Mouse (Mus musculus) embryonic fibroblast, embryonic 13.5 days (primary cell): ENCODE results near the gene Art3.

ENCODE experiments used
- CTCF ChIP-seq: IDR thresholded peaks from 2 replicates; pipeline ENCODE4 v1.5.1; 2011; ENCODE audit warnings: mild to moderate bottlenecking, control low read depth, low read length, moderate library complexity, borderline replicate concordance; ENCODE audit not compliant: insufficient read depth
- POLR2A ChIP-seq: IDR thresholded peaks from 2 replicates; pipeline ENCODE4 v1.6.1; 2011; ENCODE audit warnings: low read depth, mild to moderate bottlenecking, control low read depth, low read length, moderate library complexity

DNA sequence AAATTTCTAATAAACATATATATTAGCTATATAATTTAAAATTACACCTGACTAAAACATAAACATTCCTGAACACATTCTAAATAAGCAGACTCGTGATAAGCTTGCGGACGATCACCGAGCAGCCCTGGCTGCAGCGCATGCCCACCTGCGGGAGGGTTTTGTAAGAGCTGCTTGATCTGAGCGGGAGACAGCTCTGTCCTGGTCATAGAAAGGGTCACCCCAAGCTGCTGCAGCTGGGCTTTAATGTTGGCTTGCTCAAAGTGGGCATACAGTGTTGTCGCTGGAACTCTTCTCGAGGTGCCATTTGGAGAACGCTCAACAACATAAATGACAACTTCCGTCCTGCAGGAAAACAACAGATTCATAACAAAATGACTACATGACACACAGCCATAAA is 92.5 kb downstream of the Art3 start:
- TF ChIP-seq CTCF (no peak), POLR2A (no peak)
